Mouse (Mus musculus) liver, embryonic 14 days (tissue): ENCODE measurements around the gene Vmn2r32. TPM values are rescaled to one million over a fixed set of nuclear protein-coding genes. Genes with fewer than 3 reads are reported as not detected.

ENCODE experiments used
- polyA plus RNA-seq: library from polyadenylated mRNA; depleted of rRNA; stranded (reverse); fragments of >200 nt; gene quantifications from 2 replicates; pipeline ENCODE4 v1.2.3, GENCODE M21; 2012; rRNA removed

Gene Vmn2r32
- polyA plus RNA-seq: not detected in 2 replicates

GRCm38 (mm10) chr7:7479918-7480317, at the start of gene Vmn2r32:
Gene Vmn2r32 (minus strand): TSS chr7:7480018.

Other genes with a start within 250 kb of the Vmn2r32 start
- gene Vmn2r29, start 232.7 kb downstream of the Vmn2r32 start, polyA plus RNA-seq: 0.37 and 0.38 TPM in 2 replicates
- gene Gm45844, start 201.7 kb downstream of the Vmn2r32 start, polyA plus RNA-seq: 0.35 and 0.47 TPM in 2 replicates
- gene Clcn4, start 179.2 kb downstream of the Vmn2r32 start, polyA plus RNA-seq: 6.0 and 7.0 TPM in 2 replicates
- gene Vmn2r30, start 142.4 kb downstream of the Vmn2r32 start, polyA plus RNA-seq: not detected in 2 replicates
- not detected in 2 replicates for gene Gm45783, start 105.4 kb downstream of the Vmn2r32 start, polyA plus RNA-seq
- gene Vmn2r31, start 80.3 kb downstream of the Vmn2r32 start, polyA plus RNA-seq: not detected in 2 replicates
- gene Vmn2r33, start 86.8 kb upstream of the Vmn2r32 start, polyA plus RNA-seq: not detected in 2 replicates
- not detected in 2 replicates for gene Vmn2r34, start 209.5 kb upstream of the Vmn2r32 start, polyA plus RNA-seq